Mouse (Mus musculus): ENCODE measurements at regions not wholly inside any gene's neighbourhood (a gene's known extent, or its start where the extent isn't known, plus 50 kb on each side); places are given as distances from the start of the nearest gene placed in this dataset.

GRCm38 (mm10) chr7:70424231-70424620 is 57.7 kb upstream of the Nr2f2 start:
- TF ChIP-seq CTCF (IDR thresholded peaks at IDR 0.05; ENCODE audit: insufficient read depth, low read depth, low read length): no peak
- no peak for TF ChIP-seq POLR2A (IDR thresholded peaks at IDR 0.05; ENCODE audit: insufficient read depth, low read depth, low read length)
- Histone ChIP-seq H3K4me1 (ENCODE audit: control insufficient read depth, insufficient read depth, low read length) (no peaks in the 10 kb centered on the region), H3K27ac (ENCODE audit: insufficient read depth, low read depth, low read length) (no peak overlapping the region), H3K4me3 (ENCODE audit: insufficient read depth, low read depth, low read length) (no peak overlapping the region)
- WGBS: 48% methylated on average over 4 of the region's 4 CpGs

- no peak overlapping the region for H3K27ac ChIP-seq (ENCODE audit: insufficient read depth, low read depth, low read length)
- H3K4me1 ChIP-seq (ENCODE audit: control insufficient read depth, insufficient read depth, low read length): no peaks in the 10 kb centered on the region
- TF ChIP-seq CTCF (IDR thresholded peaks at IDR 0.05; ENCODE audit: insufficient read depth, low read depth, low read length) (no peak), POLR2A (IDR thresholded peaks at IDR 0.05; ENCODE audit: insufficient read depth, low read depth, low read length) (no peak)
- H3K4me3 ChIP-seq (ENCODE audit: insufficient read depth, low read depth, low read length): no peak overlapping the region
- 58% methylated on average over 10 of the region's 10 CpGs for WGBS
Measured at GRCm38 (mm10) chr7:70423524-70424230, 57.1 kb upstream of the Nr2f2 start.

- TF ChIP-seq POLR2A (IDR thresholded peaks at IDR 0.05; ENCODE audit: insufficient read depth, low read depth, low read length): no peak
- no peak for TF ChIP-seq CTCF (IDR thresholded peaks at IDR 0.05; ENCODE audit: insufficient read depth, low read depth, low read length)
- Histone ChIP-seq H3K27ac (ENCODE audit: insufficient read depth, low read depth, low read length) (no peak overlapping the region), H3K4me1 (ENCODE audit: control insufficient read depth, insufficient read depth, low read length) (no peaks in the 10 kb centered on the region), H3K4me3 (ENCODE audit: insufficient read depth, low read depth, low read length) (no peak overlapping the region)
- 84% methylated on average over 10 of the region's 10 CpGs for WGBS
Measured at GRCm38 (mm10) chr7:70416185-70416941, 49.8 kb upstream of the Nr2f2 start.
